Comparison of ENCODE assay signal across 8 mouse cellular contexts in genomic region chr7:98701771-98702170, GRCm38 (mm10). TPM values are rescaled to one million over a fixed set of nuclear protein-coding genes. Genes with fewer than 3 reads are reported as not detected.
DNase-seq lines count a peak whose midpoint lies in the region; ATAC-seq and TF ChIP-seq lines count a peak whose summit lies in the region.

No protein-coding gene starts in this region.

- H3K36me3 ChIP-seq in thymus, adult 2 months (ENCODE audit: control insufficient read depth, insufficient read depth, low read length) = no peaks in the 10 kb centered on the region
- no peaks in the 10 kb centered on the region for H3K36me3 ChIP-seq in intestine, embryonic 16.5 days (ENCODE audit: control insufficient read depth, insufficient read depth, low read length)
- H3K36me3 ChIP-seq in myocyte (ENCODE audit: control insufficient read depth, insufficient read depth) = no peaks in the 10 kb centered on the region

- peak; percentile 31 for DNase-seq in CD4-positive, CD25-positive, alpha-beta regulatory T cell, adult 2 months (ENCODE audit: low read depth, low spot score)
- DNase-seq in thymus, postnatal 14 days = peak; percentile 30
- no peak for DNase-seq in thymus, adult 2 months
- DNase-seq in right cerebral cortex, postnatal 25 days = no peak
- DNase-seq in adrenal gland, postnatal 4 days (ENCODE audit: low spot score in 2 of 2) = no peak

- no peaks in the 10 kb centered on the region for H3K9me3 ChIP-seq in intestine, embryonic 16.5 days (ENCODE audit: control insufficient read depth, low read length)

- H3K27ac ChIP-seq in thymus, adult 2 months (ENCODE audit: control insufficient read depth, insufficient read depth, low read length) = no peak overlapping the region; the same call in 1 of the 2 replicates
- H3K27ac ChIP-seq in intestine, embryonic 16.5 days (ENCODE audit: low read length) = peak overlapping the region; percentile 90

- H3K4me1 ChIP-seq in thymus, adult 2 months (replicated peaks; ENCODE audit: control insufficient read depth, insufficient read depth, low read length) = peaks cover 5% of the 10 kb centered on the region
- peaks cover 13% of the 10 kb centered on the region for H3K4me1 ChIP-seq in intestine, embryonic 16.5 days (ENCODE audit: control insufficient read depth, insufficient read depth, low read length)

- 4% methylated on average over 7 of the region's 7 CpGs for WGBS in thymus, adult 2 months
- 24% methylated on average over 7 of the region's 7 CpGs for WGBS in intestine, embryonic 16.5 days

- peak overlapping the region; percentile 68 for H3K4me2 ChIP-seq in intestine, embryonic 16.5 days (ENCODE audit: low read depth, low read length)
- peak overlapping the region; percentile 93 for H3K4me2 ChIP-seq in myocyte (ENCODE audit: low read depth)

- TF ChIP-seq CTCF in thymus, adult 2 months (IDR thresholded peaks at IDR 0.05; ENCODE audit: borderline replicate concordance, control insufficient read depth, extremely low read depth, insufficient read depth, low read length, poor library complexity) = no peak

- ATAC-seq in CD4-positive, CD25-positive, alpha-beta regulatory T cell, adult 4 months = no peak
- ATAC-seq in intestine, embryonic 16.5 days = no peak

- no peak for TF ChIP-seq POLR2A in thymus, adult 2 months (IDR thresholded peaks at IDR 0.05; ENCODE audit: control insufficient read depth, extremely low read depth, insufficient read depth, low read length, poor library complexity)
- TF ChIP-seq POLR2A in myocyte (IDR thresholded peaks at IDR 0.05; ENCODE audit: insufficient read length, low read depth) = no peak

- H3K79me2 ChIP-seq in myocyte (ENCODE audit: control insufficient read depth, insufficient read depth) = peaks cover 35% of the 10 kb centered on the region

- H3K27me3 ChIP-seq in thymus, adult 2 months (ENCODE audit: control insufficient read depth, insufficient read depth, low read length) = no peaks in the 10 kb centered on the region
- no peaks in the 10 kb centered on the region for H3K27me3 ChIP-seq in intestine, embryonic 16.5 days (replicated peaks; ENCODE audit: control insufficient read depth, insufficient read depth, low read length)
- no peaks in the 10 kb centered on the region for H3K27me3 ChIP-seq in myocyte (ENCODE audit: control insufficient read depth, insufficient read depth, insufficient read length)

- peak overlapping the region; percentile 77 for H3K9ac ChIP-seq in intestine, embryonic 16.5 days (ENCODE audit: low read depth, low read length)

- no peak overlapping the region for H3K4me3 ChIP-seq in thymus, adult 2 months (ENCODE audit: control insufficient read depth, insufficient read depth, low read length)
- H3K4me3 ChIP-seq in intestine, embryonic 16.5 days (ENCODE audit: low read length) = peak overlapping the region; percentile 98
- peak overlapping the region; percentile 67 for H3K4me3 ChIP-seq in myocyte

- H3ac ChIP-seq in myocyte (ENCODE audit: control insufficient read depth, insufficient read length) = no peak overlapping the region

TF ChIP-seq in myocyte, 11 proteins besides CTCF, POLR2A, EP300 and RAD21:
- TF ChIP-seq TCF3 (IDR thresholded peaks at IDR 0.05; ENCODE audit: insufficient read length, low read depth) (no peak), SRF (IDR thresholded peaks at IDR 0.05; ENCODE audit: control insufficient read depth, insufficient read length, low read depth) (no peak), USF1 (IDR thresholded peaks at IDR 0.05; ENCODE audit: low read depth) (no peak), TCF12 (IDR thresholded peaks at IDR 0.05; ENCODE audit: insufficient read depth, poor library complexity, severe bottlenecking) (no peak), E2F4 (IDR thresholded peaks at IDR 0.05; ENCODE audit: insufficient read depth) (no peak), MAX (IDR thresholded peaks at IDR 0.05; ENCODE audit: low read depth) (no peak), MYOG (IDR thresholded peaks at IDR 0.05; ENCODE audit: control insufficient read depth in 1 of 3, insufficient read depth in 1 of 3, insufficient read length in 2 of 3, low read depth in 2 of 3) (no peak), CEBPB (IDR thresholded peaks at IDR 0.05; ENCODE audit: insufficient read depth, poor library complexity, severe bottlenecking) (no peak), POLR2AphosphoS2 (IDR thresholded peaks at IDR 0.05; ENCODE audit: insufficient read length, low read depth) (no peak), REST (IDR thresholded peaks at IDR 0.05; ENCODE audit: insufficient read depth, insufficient read length) (no peak), MYOD1 (IDR thresholded peaks at IDR 0.05; ENCODE audit: control insufficient read depth in 1 of 3, insufficient read length in 2 of 3, low read depth in 2 of 3) (no peak)

RNA-seq across cellular contexts. Expression of gene Thap12, which starts 1.1 kb away (rescaled TPM):
- 10 to 100 TPM; 12.2 to 13.6 TPM for polyA plus RNA-seq in CD4-positive, CD25-positive, alpha-beta regulatory T cell, adult 4 months (2017; shearing (Covaris generic))
- polyA plus RNA-seq in thymus, adult 2 months (2012; rRNA removed) = 10.7 and 11.8 TPM in 2 replicates
- polyA plus RNA-seq in intestine, embryonic 16.5 days (2015; fragmentation: Nextera tagmentation; extraction: Ambion mirVana) = 28.6 and 28.8 TPM in 2 replicates
- 16.4 TPM for polyA plus RNA-seq in myocyte (2012; fragmentation: generic; extraction: Trizol)
- total RNA-seq in adrenal gland, postnatal 4 days (2021) = 10 to 100 TPM; 68.3 to 76.5 TPM

RNA-seq across cellular contexts. Expression of gene Emsy, which starts 45.2 kb away (rescaled TPM):
- polyA plus RNA-seq in CD4-positive, CD25-positive, alpha-beta regulatory T cell, adult 4 months (2017; shearing (Covaris generic)) = 10 to 100 TPM; 71.4 to 73.3 TPM
- 52.8 and 53.5 TPM in 2 replicates for polyA plus RNA-seq in thymus, adult 2 months (2012; rRNA removed)
- polyA plus RNA-seq in intestine, embryonic 16.5 days (2015; fragmentation: Nextera tagmentation; extraction: Ambion mirVana) = 14.6 and 16.3 TPM in 2 replicates
- 9.1 TPM for polyA plus RNA-seq in myocyte (2012; fragmentation: generic; extraction: Trizol)
- 10 to 100 TPM; 33.7 to 35.8 TPM for total RNA-seq in adrenal gland, postnatal 4 days (2021)

Comparison
In these comparisons a context has a peak if more than half of its experiments do, and no peak if none do; other contexts are left out.
1. DNase-seq: peak in CD4-positive, CD25-positive, alpha-beta regulatory T cell, adult 2 months (single experiment) and thymus, postnatal 14 days (single experiment); none in thymus, adult 2 months (single experiment), right cerebral cortex, postnatal 25 days (single experiment) and adrenal gland, postnatal 4 days (0 of 2).